ENCODE assay signal across 17 mouse cellular contexts in the genomic region with DNA sequence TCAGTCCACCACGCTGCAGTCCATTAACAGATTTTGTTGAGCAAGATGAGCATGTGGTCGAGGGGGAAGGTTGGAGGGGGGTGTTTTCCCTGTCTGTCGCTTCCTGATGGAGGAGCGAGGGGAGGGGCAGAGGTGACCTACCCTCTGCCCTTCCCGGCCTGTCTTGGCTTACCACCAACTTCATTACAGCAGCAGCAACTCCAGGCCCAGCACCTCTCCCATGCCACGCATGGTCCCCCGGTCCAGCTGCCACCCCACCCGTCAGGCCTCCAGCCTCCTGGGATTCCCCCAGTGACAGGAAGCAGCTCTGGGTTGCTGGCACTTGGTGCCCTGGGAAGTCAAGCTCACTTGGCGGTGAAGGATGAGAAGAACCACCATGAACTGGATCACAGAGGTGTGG. TPM values are rescaled to one million over a fixed set of nuclear protein-coding genes. Genes with fewer than 3 reads are reported as not detected.
DNase-seq lines count a peak whose midpoint lies in the region; ATAC-seq lines count a peak whose summit lies in the region.
"Had no signal": no experiment of that assay in that cellular context is flagged by ENCODE, and none has a peak within 500 bp of the region (broad histone marks: within the 10 kb centered on the region; RNA-seq: fewer than 3 reads in every experiment).

No protein-coding gene starts in this region.

- H3K4me3 ChIP-seq in hindbrain, embryonic 10.5 days = no peak overlapping the region
- H3K4me3 ChIP-seq in hindbrain, embryonic 16.5 days (ENCODE audit: low read length) = no peak overlapping the region
- no peak overlapping the region for H3K4me3 ChIP-seq in liver, embryonic 12.5 days
- H3K4me3 ChIP-seq: embryonic facial prominence, embryonic 12.5 days; heart, embryonic 10.5 days; hindbrain, embryonic 15.5 days; intestine, embryonic 15.5 days; left cerebral cortex, adult 2 months; liver, embryonic 15.5 days had no signal

- peaks cover 22% of the 10 kb centered on the region for H3K27me3 ChIP-seq in hindbrain, embryonic 10.5 days (ENCODE audit: insufficient read depth, poor library complexity, severe bottlenecking)
- no peaks in the 10 kb centered on the region for H3K27me3 ChIP-seq in hindbrain, embryonic 16.5 days (replicated peaks; ENCODE audit: control insufficient read depth, insufficient read depth, low read length)
- no peaks in the 10 kb centered on the region for H3K27me3 ChIP-seq in liver, embryonic 12.5 days (replicated peaks)
- H3K27me3 ChIP-seq: embryonic facial prominence, embryonic 12.5 days; hindbrain, embryonic 15.5 days; intestine, embryonic 15.5 days; liver, embryonic 15.5 days had no signal

- no peaks in the 10 kb centered on the region for H3K9me3 ChIP-seq in hindbrain, embryonic 10.5 days
- no peaks in the 10 kb centered on the region for H3K9me3 ChIP-seq in hindbrain, embryonic 16.5 days (ENCODE audit: control insufficient read depth, low read length)
- H3K9me3 ChIP-seq in liver, embryonic 12.5 days (replicated peaks) = no peaks in the 10 kb centered on the region
- H3K9me3 ChIP-seq: embryonic facial prominence, embryonic 12.5 days; heart, embryonic 10.5 days; hindbrain, embryonic 15.5 days; intestine, embryonic 15.5 days; liver, embryonic 15.5 days had no signal

- H3K9ac ChIP-seq in hindbrain, embryonic 16.5 days (ENCODE audit: low read depth, low read length) = no peak overlapping the region
- no peak overlapping the region for H3K9ac ChIP-seq in liver, embryonic 12.5 days
- H3K9ac ChIP-seq: forebrain, postnatal 0 days; hindbrain, embryonic 15.5 days; intestine, embryonic 15.5 days; liver, embryonic 15.5 days had no signal

- H3K4me2 ChIP-seq in hindbrain, embryonic 16.5 days (ENCODE audit: low read length) = no peak overlapping the region
- H3K4me2 ChIP-seq in liver, embryonic 12.5 days = no peak overlapping the region
- H3K4me2 ChIP-seq: embryonic facial prominence, embryonic 12.5 days; hindbrain, embryonic 15.5 days; intestine, embryonic 15.5 days; liver, embryonic 15.5 days had no signal

- peak overlapping the region; percentile 9; the same call in 1 of the 2 replicates for H3K27ac ChIP-seq in hindbrain, embryonic 10.5 days
- no peak overlapping the region for H3K27ac ChIP-seq in hindbrain, embryonic 16.5 days (ENCODE audit: low read depth, low read length)
- no peak overlapping the region for H3K27ac ChIP-seq in liver, embryonic 12.5 days
- H3K27ac ChIP-seq: embryonic facial prominence, embryonic 12.5 days; heart, embryonic 10.5 days; hindbrain, embryonic 15.5 days; intestine, embryonic 15.5 days; left cerebral cortex, adult 2 months; liver, embryonic 15.5 days; macrophage had no signal

- ATAC-seq in hindbrain, embryonic 16.5 days = no peak
- 0 out of 2 replicates have a peak, but pooled peaks have one; percentile 10 for ATAC-seq in liver, embryonic 12.5 days
- ATAC-seq: forebrain, postnatal 0 days; intestine, embryonic 15.5 days had no signal

- WGBS in hindbrain, embryonic 10.5 days = 48% methylated on average over 9 of the region's 9 CpGs
- WGBS in hindbrain, embryonic 16.5 days = 44% methylated on average over 9 of the region's 9 CpGs
- WGBS in liver, embryonic 12.5 days (ENCODE audit: insufficient replicate concordance) = 65% methylated on average over 9 of the region's 9 CpGs

- DNase-seq in hindbrain, embryonic 10.5 days (ENCODE audit: low spot score) = no peak
- no peak for DNase-seq in liver
- peak; percentile 46 for DNase-seq in 3134 (ENCODE audit: extremely low read depth, insufficient read length, low spot score)
- DNase-seq in MN1 (ENCODE audit: low spot score) = peak; percentile 66
- no peak for DNase-seq in heart, adult 11 months
- DNase-seq: forebrain, postnatal 0 days; heart, postnatal 4 days; thymus, postnatal 25 days had no signal

- peaks cover 88% of the 10 kb centered on the region for H3K4me1 ChIP-seq in hindbrain, embryonic 10.5 days (replicated peaks)
- peaks cover 58% of the 10 kb centered on the region for H3K4me1 ChIP-seq in hindbrain, embryonic 16.5 days (ENCODE audit: control insufficient read depth, insufficient read depth, low read depth, low read length)
- H3K4me1 ChIP-seq in liver, embryonic 12.5 days = 0 out of 2 replicates have a peak, but pooled peaks cover 2% of the 10 kb centered on the region
- H3K4me1 ChIP-seq: liver, embryonic 15.5 days had no signal

- peaks cover 100% of the 10 kb centered on the region for H3K36me3 ChIP-seq in hindbrain, embryonic 10.5 days
- H3K36me3 ChIP-seq in hindbrain, embryonic 16.5 days (ENCODE audit: control insufficient read depth, insufficient read depth, low read length) = peaks cover 7% of the 10 kb centered on the region
- H3K36me3 ChIP-seq in liver, embryonic 12.5 days = peaks cover 63% of the 10 kb centered on the region

RNA-seq across cellular contexts. Expression of a gene that starts 29.5 kb away (rescaled TPM):
- polyA plus RNA-seq in hindbrain, embryonic 10.5 days (2016; fragmentation: Nextera tagmentation; extraction: Ambion mirVana) = 47.4 and 56.0 TPM in 2 replicates
- 19.5 and 23.0 TPM in 2 replicates for polyA plus RNA-seq in hindbrain, embryonic 16.5 days (2015; fragmentation: Nextera tagmentation; extraction: Ambion mirVana)
- polyA plus RNA-seq in liver, embryonic 12.5 days (2016; fragmentation: Nextera tagmentation; extraction: Ambion mirVana) = 7.7 and 8.2 TPM in 2 replicates

Comparison
In these comparisons a context has a peak if more than half of its experiments do, and no peak if none do; other contexts are left out.
1. DNase-seq: peak in 3134 (single experiment) and MN1 (single experiment); none in hindbrain, embryonic 10.5 days (single experiment), liver (single experiment) and heart, adult 11 months (single experiment).